Mouse (Mus musculus): ENCODE data around the gene 4933402J07Rik.

4933402J07Rik gene

GRCm38 (mm10) chr8:87629656-87630055 lies 66.0 kb downstream of the 4933402J07Rik start:
- no peak for DNase-seq

- no peak for DNase-seq
Measured at GRCm38 (mm10) chr8:87631776-87632175, 68.1 kb downstream of the 4933402J07Rik start.

- DNase-seq: no peak
Measured at GRCm38 (mm10) chr8:87636226-87636742, 72.6 kb downstream of the 4933402J07Rik start.

Measured in heart, adult 11 months (tissue).